In the genomic region with DNA sequence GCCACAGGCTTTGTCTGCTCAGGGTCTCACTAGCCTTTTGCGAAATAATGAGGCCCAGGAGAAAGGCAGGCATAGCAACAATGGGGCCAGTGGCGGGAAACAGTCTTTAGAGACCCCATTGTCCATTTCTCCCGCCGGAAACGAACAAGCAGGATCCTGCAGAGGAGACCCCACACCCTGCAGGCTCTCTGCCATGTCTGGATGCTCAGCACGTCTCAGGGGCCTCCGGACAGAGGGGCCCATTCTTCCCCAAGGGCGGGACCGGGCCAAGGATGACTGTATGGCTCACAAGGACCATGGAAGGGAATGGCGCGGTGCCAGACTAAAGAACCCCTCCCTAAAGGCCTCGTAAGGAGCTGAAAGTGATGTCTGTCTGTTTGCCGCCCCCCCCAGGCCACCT, we compare ENCODE assay signal across 12 mouse cellular contexts. TPM values are rescaled to one million over a fixed set of nuclear protein-coding genes. Genes with fewer than 3 reads are reported as not detected.
A peak's percentile ranks its signal among the peaks of the same experiment; 100 is the strongest.
DNase-seq lines count a peak whose midpoint lies in the region; ATAC-seq and TF ChIP-seq lines count a peak whose summit lies in the region.
"Had no signal": no experiment of that assay in that cellular context is flagged by ENCODE, and none has a peak within 500 bp of the region (broad histone marks: within the 10 kb centered on the region; RNA-seq: fewer than 3 reads in every experiment).

No protein-coding gene starts in this region.

- H3K4me3 ChIP-seq in intestine, embryonic 14.5 days (ENCODE audit: low read depth, low read length) = no peak overlapping the region
- no peak overlapping the region for H3K4me3 ChIP-seq in intestine, postnatal 0 days (ENCODE audit: low read depth, low read length)
- peak overlapping the region; percentile 74; the same call in 1 of the 2 replicates for H3K4me3 ChIP-seq in forebrain, embryonic 13.5 days
- H3K4me3 ChIP-seq in midbrain, embryonic 11.5 days (ENCODE audit: low read depth, low read length) = peak overlapping the region; percentile 89

- peaks cover 9% of the 10 kb centered on the region for H3K36me3 ChIP-seq in intestine, embryonic 14.5 days (ENCODE audit: control insufficient read depth, insufficient read depth, low read length)
- H3K36me3 ChIP-seq in intestine, postnatal 0 days (ENCODE audit: control insufficient read depth, insufficient read depth) = peaks cover 7% of the 10 kb centered on the region; the same call in 1 of the 2 replicates
- H3K36me3 ChIP-seq in forebrain, embryonic 13.5 days (ENCODE audit: poor library complexity, severe bottlenecking) = peaks cover 12% of the 10 kb centered on the region
- H3K36me3 ChIP-seq in midbrain, embryonic 11.5 days (ENCODE audit: control insufficient read depth, insufficient read depth, low read length) = 0 out of 2 replicates have a peak, but pooled peaks cover 2% of the 10 kb centered on the region

- WGBS in intestine, embryonic 14.5 days = 76% methylated on average over 13 of the region's 13 CpGs
- 74% methylated on average over 13 of the region's 13 CpGs for WGBS in intestine, postnatal 0 days
- 7% methylated on average over 13 of the region's 13 CpGs for WGBS in forebrain, embryonic 13.5 days
- 28% methylated on average over 13 of the region's 13 CpGs for WGBS in midbrain, embryonic 11.5 days

- TF ChIP-seq CTCF in intestine, postnatal 0 days (IDR thresholded peaks at IDR 0.05; ENCODE audit: low read depth) = no peak
- TF ChIP-seq CTCF in brain, embryonic 14.5 days (IDR thresholded peaks at IDR 0.05; ENCODE audit: borderline replicate concordance, extremely low read depth, insufficient read depth, insufficient read length) = no peak

- no peaks in the 10 kb centered on the region for H3K9me3 ChIP-seq in intestine, embryonic 14.5 days (ENCODE audit: control insufficient read depth, low read length)
- no peaks in the 10 kb centered on the region for H3K9me3 ChIP-seq in intestine, postnatal 0 days (ENCODE audit: control insufficient read depth)
- no peaks in the 10 kb centered on the region for H3K9me3 ChIP-seq in forebrain, embryonic 13.5 days (replicated peaks)
- H3K9me3 ChIP-seq in midbrain, embryonic 11.5 days (ENCODE audit: control insufficient read depth, low read length) = no peaks in the 10 kb centered on the region

- H3K4me2 ChIP-seq in intestine, embryonic 14.5 days (ENCODE audit: low read length) = no peak overlapping the region
- H3K4me2 ChIP-seq in intestine, postnatal 0 days (replicated peaks; ENCODE audit: low read depth) = no peak overlapping the region
- H3K4me2 ChIP-seq in forebrain, embryonic 13.5 days = peak overlapping the region; percentile 94
- H3K4me2 ChIP-seq in midbrain, embryonic 11.5 days = peak overlapping the region; percentile 98

- TF ChIP-seq POLR2A in brain, embryonic 14.5 days (IDR thresholded peaks at IDR 0.05; ENCODE audit: borderline replicate concordance, extremely low read depth, insufficient read depth, insufficient read length, poor library complexity, severe bottlenecking) = no peak

- ATAC-seq in intestine, embryonic 14.5 days (replicated peaks; ENCODE audit: low FRiP score, low TSS enrichment, low read depth) = no peak
- ATAC-seq in intestine, postnatal 0 days = no peak
- ATAC-seq in forebrain, embryonic 13.5 days = no peak
- peak; percentile 48 for ATAC-seq in midbrain, embryonic 11.5 days (ENCODE audit: low FRiP score)
- ATAC-seq: activated CD4-positive, CD25-positive, alpha-beta regulatory T cell, adult 4 months had no signal

- H3K27me3 ChIP-seq in intestine, embryonic 14.5 days (replicated peaks; ENCODE audit: control insufficient read depth, insufficient read depth, low read length) = no peaks in the 10 kb centered on the region
- H3K27me3 ChIP-seq in intestine, postnatal 0 days (replicated peaks; ENCODE audit: control insufficient read depth, insufficient read depth, low read length) = no peaks in the 10 kb centered on the region
- no peaks in the 10 kb centered on the region for H3K27me3 ChIP-seq in forebrain, embryonic 13.5 days
- no peaks in the 10 kb centered on the region for H3K27me3 ChIP-seq in midbrain, embryonic 11.5 days (ENCODE audit: control insufficient read depth, insufficient read depth, low read length)

- H3K4me1 ChIP-seq in intestine, embryonic 14.5 days (replicated peaks; ENCODE audit: control insufficient read depth, insufficient read depth, low read length) = peaks cover 35% of the 10 kb centered on the region
- H3K4me1 ChIP-seq in intestine, postnatal 0 days (replicated peaks; ENCODE audit: control insufficient read depth, insufficient read depth, low read length) = peaks cover 22% of the 10 kb centered on the region; the same call in 1 of the 2 replicates
- peaks cover 70% of the 10 kb centered on the region for H3K4me1 ChIP-seq in forebrain, embryonic 13.5 days
- peaks cover 55% of the 10 kb centered on the region for H3K4me1 ChIP-seq in midbrain, embryonic 11.5 days (ENCODE audit: control insufficient read depth, insufficient read depth, low read length)

- no peak for DNase-seq in intestine, embryonic 14.5 days (ENCODE audit: low spot score)
- peak; percentile 76 for DNase-seq in brain, embryonic 14.5 days (ENCODE audit: low read depth)
- DNase-seq in midbrain, embryonic 11.5 days (ENCODE audit: low spot score, missing footprints) = peak; percentile 91
- DNase-seq in adrenal gland, adult 8-10 months = no peak
- DNase-seq in T-cell, adult 2 months (ENCODE audit: low spot score) = no peak
- DNase-seq in ovary, postnatal 36 days (ENCODE audit: low spot score) = no peak
- DNase-seq: heart, postnatal 10 days; lung, postnatal 10 days; thymus, adult 2 months had no signal

- no peak overlapping the region for H3K9ac ChIP-seq in intestine, embryonic 14.5 days (ENCODE audit: low read length)
- H3K9ac ChIP-seq in intestine, postnatal 0 days (ENCODE audit: low read depth, low read length) = no peak overlapping the region
- peak overlapping the region; percentile 75 for H3K9ac ChIP-seq in forebrain, embryonic 13.5 days
- H3K9ac ChIP-seq in midbrain, embryonic 11.5 days (ENCODE audit: low read length) = peak overlapping the region; percentile 87

- H3K27ac ChIP-seq in intestine, embryonic 14.5 days (ENCODE audit: low read depth) = peak overlapping the region; percentile 98; the same call in 1 of the 2 replicates
- H3K27ac ChIP-seq in intestine, postnatal 0 days (ENCODE audit: low read depth, low read length) = no peak overlapping the region
- H3K27ac ChIP-seq in forebrain, embryonic 13.5 days = peak overlapping the region; percentile 94
- H3K27ac ChIP-seq in midbrain, embryonic 11.5 days (ENCODE audit: low read depth, low read length) = peak overlapping the region; percentile 75

RNA-seq across cellular contexts. Expression of gene AC134908.4, which starts 1.3 kb away (rescaled TPM):
- polyA plus RNA-seq in intestine, embryonic 14.5 days (2014; fragmentation: Nextera tagmentation; extraction: Ambion mirVana) = 0.34 TPM in 1 of 2 replicates, not detected in the other
- not detected in 2 replicates for polyA plus RNA-seq in intestine, postnatal 0 days (2015; fragmentation: Nextera tagmentation; extraction: Ambion mirVana)
- polyA plus RNA-seq in brain, embryonic 14.5 days (2012; rRNA removed) = 0.12 and 0.21 TPM in 2 replicates
- polyA plus RNA-seq in forebrain, embryonic 13.5 days (2015; fragmentation: Nextera tagmentation; extraction: Ambion mirVana) = 1.8 TPM in 1 of 2 replicates, not detected in the other
- polyA plus RNA-seq in midbrain, embryonic 11.5 days (2014; fragmentation: Nextera tagmentation; extraction: Ambion mirVana) = not detected in 2 replicates
- total RNA-seq in adrenal gland, adult 8-10 months (2022) = not detected
- total RNA-seq: heart, postnatal 10 days had no signal
- polyA plus RNA-seq: activated CD4-positive, CD25-positive, alpha-beta regulatory T cell, adult 4 months had no signal

RNA-seq across cellular contexts. Expression of gene Fam173a, which starts 1.5 kb away (rescaled TPM):
- polyA plus RNA-seq in intestine, embryonic 14.5 days (2014; fragmentation: Nextera tagmentation; extraction: Ambion mirVana) = 93.5 and 93.8 TPM in 2 replicates
- polyA plus RNA-seq in intestine, postnatal 0 days (2015; fragmentation: Nextera tagmentation; extraction: Ambion mirVana) = 127 and 129 TPM in 2 replicates
- polyA plus RNA-seq in brain, embryonic 14.5 days (2012; rRNA removed) = 93.9 and 145 TPM in 2 replicates
- polyA plus RNA-seq in forebrain, embryonic 13.5 days (2015; fragmentation: Nextera tagmentation; extraction: Ambion mirVana) = 75.5 and 84.8 TPM in 2 replicates
- 69.1 and 71.4 TPM in 2 replicates for polyA plus RNA-seq in midbrain, embryonic 11.5 days (2014; fragmentation: Nextera tagmentation; extraction: Ambion mirVana)
- total RNA-seq in adrenal gland, adult 8-10 months (2022) = 100 to 1,000 TPM in 3 of 4 experiments, 10 to 100 TPM in 1; 91.1 to 131 (median 117) TPM

RNA-seq across cellular contexts. Expression of gene Metrn, which starts 2.7 kb away (rescaled TPM):
- polyA plus RNA-seq in intestine, embryonic 14.5 days (2014; fragmentation: Nextera tagmentation; extraction: Ambion mirVana) = 8.6 and 9.2 TPM in 2 replicates
- 21.4 and 23.5 TPM in 2 replicates for polyA plus RNA-seq in intestine, postnatal 0 days (2015; fragmentation: Nextera tagmentation; extraction: Ambion mirVana)
- 107 and 109 TPM in 2 replicates for polyA plus RNA-seq in brain, embryonic 14.5 days (2012; rRNA removed)
- polyA plus RNA-seq in forebrain, embryonic 13.5 days (2015; fragmentation: Nextera tagmentation; extraction: Ambion mirVana) = 43.7 and 53.7 TPM in 2 replicates
- 21.3 and 32.1 TPM in 2 replicates for polyA plus RNA-seq in midbrain, embryonic 11.5 days (2014; fragmentation: Nextera tagmentation; extraction: Ambion mirVana)
- total RNA-seq in adrenal gland, adult 8-10 months (2022) = 10 to 100 TPM; 31.4 to 45.8 (median 39.3) TPM

RNA-seq across cellular contexts. Expression of gene Ccdc78, which starts 7.8 kb away (rescaled TPM):
- 0.28 TPM in 2 replicates for polyA plus RNA-seq in intestine, embryonic 14.5 days (2014; fragmentation: Nextera tagmentation; extraction: Ambion mirVana)
- polyA plus RNA-seq in intestine, postnatal 0 days (2015; fragmentation: Nextera tagmentation; extraction: Ambion mirVana) = 0.09 and 0.18 TPM in 2 replicates
- polyA plus RNA-seq in brain, embryonic 14.5 days (2012; rRNA removed) = 0.08 and 0.11 TPM in 2 replicates
- 0.21 and 0.23 TPM in 2 replicates for polyA plus RNA-seq in forebrain, embryonic 13.5 days (2015; fragmentation: Nextera tagmentation; extraction: Ambion mirVana)
- polyA plus RNA-seq in midbrain, embryonic 11.5 days (2014; fragmentation: Nextera tagmentation; extraction: Ambion mirVana) = 0.11 and 0.34 TPM in 2 replicates
- under 1 TPM in 1 of 4 experiments, not detected in 3; 0.15 TPM for total RNA-seq in adrenal gland, adult 8-10 months (2022)

RNA-seq across cellular contexts. Expression of gene Haghl, which starts 8.7 kb away (rescaled TPM):
- polyA plus RNA-seq in intestine, embryonic 14.5 days (2014; fragmentation: Nextera tagmentation; extraction: Ambion mirVana) = 57.2 and 67.8 TPM in 2 replicates
- 28.2 and 31.4 TPM in 2 replicates for polyA plus RNA-seq in intestine, postnatal 0 days (2015; fragmentation: Nextera tagmentation; extraction: Ambion mirVana)
- polyA plus RNA-seq in brain, embryonic 14.5 days (2012; rRNA removed) = 167 and 268 TPM in 2 replicates
- polyA plus RNA-seq in forebrain, embryonic 13.5 days (2015; fragmentation: Nextera tagmentation; extraction: Ambion mirVana) = 108 and 127 TPM in 2 replicates
- 76.4 and 77.1 TPM in 2 replicates for polyA plus RNA-seq in midbrain, embryonic 11.5 days (2014; fragmentation: Nextera tagmentation; extraction: Ambion mirVana)
- 10 to 100 TPM; 21.4 to 67.2 (median 55.9) TPM for total RNA-seq in adrenal gland, adult 8-10 months (2022)

Comparison
In these comparisons a context has a peak if more than half of its experiments do, and no peak if none do; other contexts are left out.
1. DNase-seq: peak in brain, embryonic 14.5 days (single experiment) and midbrain, embryonic 11.5 days (single experiment); none in intestine, embryonic 14.5 days (single experiment), adrenal gland, adult 8-10 months (single experiment), T-cell, adult 2 months (single experiment) and ovary, postnatal 36 days (single experiment).
2. H3K4me2 ChIP-seq: peak in forebrain, embryonic 13.5 days (single experiment) and midbrain, embryonic 11.5 days (single experiment); none in intestine, embryonic 14.5 days (single experiment) and intestine, postnatal 0 days (single experiment).
3. H3K4me3 ChIP-seq: peak in forebrain, embryonic 13.5 days (single experiment) and midbrain, embryonic 11.5 days (single experiment); none in intestine, embryonic 14.5 days (single experiment) and intestine, postnatal 0 days (single experiment).
4. H3K9ac ChIP-seq: peak in forebrain, embryonic 13.5 days (single experiment) and midbrain, embryonic 11.5 days (single experiment); none in intestine, embryonic 14.5 days (single experiment) and intestine, postnatal 0 days (single experiment).